Mouse (Mus musculus) bone marrow, adult 2 months (tissue): ENCODE results near the gene Taok1.

Experiments
- CTCF ChIP-seq: fragments of 200-500 bp; IDR thresholded peaks from 2 replicates; pipeline ENCODE4 v1.5.1; 2011; ENCODE audit warnings: low read length, control low read depth; ENCODE audit not compliant: control insufficient read depth, insufficient read depth
- POLR2A ChIP-seq: fragments of 200-500 bp; IDR thresholded peaks from 2 replicates; pipeline ENCODE4 v1.6.1; 2011; ENCODE audit warnings: low read depth, mild to moderate bottlenecking, control low read depth, low read length, borderline replicate concordance; ENCODE audit not compliant: control insufficient read depth

DNA sequence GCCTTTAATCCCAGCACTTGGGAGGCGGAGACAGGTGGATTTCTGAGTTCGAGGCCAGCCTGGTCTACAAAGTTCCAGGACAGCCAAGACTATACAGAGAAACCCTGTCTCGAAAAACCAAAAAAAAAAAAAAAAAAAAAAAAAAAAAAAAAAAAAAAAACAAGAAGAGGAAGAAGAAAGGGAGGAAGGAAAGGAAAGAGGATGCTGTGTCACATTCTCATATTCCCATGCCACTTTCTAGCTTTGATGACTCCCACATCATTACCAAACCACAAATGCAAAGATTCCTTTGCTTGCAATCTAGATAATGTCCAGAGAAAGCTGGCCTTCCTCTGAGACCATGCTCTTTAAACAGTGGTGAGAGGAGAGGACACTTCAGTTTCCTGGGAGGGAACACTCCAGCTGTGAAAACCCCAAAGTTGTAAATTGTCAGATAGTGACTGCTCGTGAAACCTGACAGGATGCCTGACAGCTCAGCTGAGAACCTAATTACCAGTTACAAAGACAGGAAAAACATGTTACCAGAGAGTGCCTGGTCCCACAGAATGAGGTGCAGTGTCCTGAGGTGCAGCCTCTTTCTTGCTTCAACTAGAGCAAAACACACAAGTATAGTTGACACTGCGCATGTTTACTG lies 14.4 kb upstream of the Taok1 start:
- TF ChIP-seq CTCF (no peak), POLR2A (no peak)
